9 mouse cellular contexts compared by ENCODE assay signal in the genomic region with DNA sequence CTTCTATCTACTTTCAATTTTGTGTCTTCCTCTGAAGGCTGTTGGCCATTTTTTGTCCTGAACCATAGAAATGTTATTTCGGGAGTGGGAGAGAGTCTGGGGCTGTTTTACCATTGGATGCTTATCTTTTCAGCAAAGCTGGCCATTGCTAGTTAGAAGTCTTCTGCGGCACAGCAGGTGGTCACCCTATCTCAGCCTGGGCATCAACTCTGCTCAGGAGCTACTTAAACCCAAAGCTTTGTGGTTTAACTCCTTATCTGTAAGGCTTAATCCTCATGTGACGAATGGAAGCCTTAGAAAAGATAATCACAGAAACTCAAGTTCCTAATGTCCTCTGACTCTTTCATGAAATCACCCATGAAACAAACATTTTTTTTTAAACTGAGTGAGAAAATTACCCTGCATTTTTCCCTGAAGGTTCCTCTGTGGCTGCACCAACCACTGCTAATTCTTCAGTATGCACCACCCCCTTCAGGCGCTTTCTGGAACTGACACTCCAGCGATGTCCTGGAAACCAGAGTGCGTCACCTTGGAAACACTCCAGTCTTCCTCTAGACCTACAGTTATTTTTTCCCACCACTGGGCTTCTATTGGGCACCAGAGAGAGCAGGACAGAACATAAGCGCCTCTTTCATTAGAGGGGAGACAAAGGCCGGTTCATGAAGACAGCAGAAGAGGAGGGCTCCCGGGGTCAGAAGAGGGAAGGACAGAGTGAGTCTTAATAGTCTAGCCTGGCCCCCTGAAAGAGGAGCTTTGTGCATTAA.
DNase-seq lines count a peak whose midpoint lies in the region; ATAC-seq lines count a peak whose summit lies in the region.
"Had no signal": no experiment of that assay in that cellular context is flagged by ENCODE, and none has a peak within 500 bp of the region (broad histone marks: within the 10 kb centered on the region; RNA-seq: fewer than 3 reads in every experiment).

No protein-coding gene starts in this region.

- no peak overlapping the region for H3K27ac ChIP-seq in embryonic facial prominence, embryonic 14.5 days (replicated peaks; ENCODE audit: low read depth, low read length)
- no peak overlapping the region for H3K27ac ChIP-seq in limb, embryonic 10.5 days
- H3K27ac ChIP-seq in midbrain, embryonic 16.5 days (ENCODE audit: low read length) = peak overlapping the region; percentile 63; the same call in 1 of the 2 replicates

- 0 out of 2 replicates have a peak overlapping the region, but pooled peaks have one; percentile 9 for H3K4me2 ChIP-seq in embryonic facial prominence, embryonic 14.5 days (ENCODE audit: low read depth, low read length)
- H3K4me2 ChIP-seq in midbrain, embryonic 16.5 days (ENCODE audit: low read length) = peak overlapping the region; percentile 26; the same call in 1 of the 2 replicates

- H3K9ac ChIP-seq in embryonic facial prominence, embryonic 14.5 days (ENCODE audit: low read depth, low read length) = no peak overlapping the region
- H3K9ac ChIP-seq in midbrain, embryonic 16.5 days (ENCODE audit: low read depth, low read length) = no peak overlapping the region

- H3K9me3 ChIP-seq in embryonic facial prominence, embryonic 14.5 days (ENCODE audit: control insufficient read depth, low read length) = no peaks in the 10 kb centered on the region
- no peaks in the 10 kb centered on the region for H3K9me3 ChIP-seq in limb, embryonic 10.5 days (replicated peaks)
- H3K9me3 ChIP-seq in midbrain, embryonic 16.5 days (replicated peaks; ENCODE audit: control insufficient read depth, low read length, poor library complexity, severe bottlenecking) = no peaks in the 10 kb centered on the region

- ATAC-seq in embryonic facial prominence, embryonic 14.5 days (ENCODE audit: low read depth) = peak; percentile 87
- peak; percentile 94 for ATAC-seq in midbrain, embryonic 16.5 days

- WGBS in embryonic facial prominence, embryonic 14.5 days = 15% methylated on average over 9 of the region's 9 CpGs
- 29% methylated on average over 9 of the region's 9 CpGs for WGBS in limb, embryonic 10.5 days
- 10% methylated on average over 9 of the region's 9 CpGs for WGBS in midbrain, embryonic 16.5 days

- peak; percentile 75 for DNase-seq in 3T3-L1 (ENCODE audit: low read depth, low spot score)
- peak; percentile 35 to 58 for DNase-seq in adrenal gland, postnatal 4 days (ENCODE audit: low spot score in 2 of 2)
- DNase-seq in embryonic facial prominence, embryonic 14.5 days (ENCODE audit: low spot score) = peak; percentile 90
- DNase-seq in heart, adult 9 months (ENCODE audit: low spot score in 2 of 2) = peak; percentile 21 to 49
- DNase-seq in kidney, adult 8-10 months = peak; percentile 31 to 62
- DNase-seq in limb, embryonic 10.5 days (ENCODE audit: low spot score) = peak; percentile 75
- DNase-seq in testis, postnatal 10 days (ENCODE audit: low spot score) = peak; percentile 87

- no peaks in the 10 kb centered on the region for H3K36me3 ChIP-seq in embryonic facial prominence, embryonic 14.5 days (ENCODE audit: control insufficient read depth, insufficient read depth, low read length)
- no peaks in the 10 kb centered on the region for H3K36me3 ChIP-seq in limb, embryonic 10.5 days
- no peaks in the 10 kb centered on the region for H3K36me3 ChIP-seq in midbrain, embryonic 16.5 days (ENCODE audit: control insufficient read depth, insufficient read depth, low read length)
- H3K36me3 ChIP-seq: G1E had no signal

- no peak overlapping the region for H3K4me3 ChIP-seq in embryonic facial prominence, embryonic 14.5 days (ENCODE audit: low read depth, low read length)
- H3K4me3 ChIP-seq in limb, embryonic 10.5 days = no peak overlapping the region
- no peak overlapping the region for H3K4me3 ChIP-seq in midbrain, embryonic 16.5 days (ENCODE audit: low read depth, low read length)

- H3K27me3 ChIP-seq in embryonic facial prominence, embryonic 14.5 days (replicated peaks; ENCODE audit: control insufficient read depth, insufficient read depth, low read length) = no peaks in the 10 kb centered on the region
- H3K27me3 ChIP-seq in limb, embryonic 10.5 days (ENCODE audit: low read depth, poor library complexity, severe bottlenecking) = no peaks in the 10 kb centered on the region
- H3K27me3 ChIP-seq in midbrain, embryonic 16.5 days (ENCODE audit: control insufficient read depth, insufficient read depth, low read depth, low read length) = no peaks in the 10 kb centered on the region

- H3K4me1 ChIP-seq in embryonic facial prominence, embryonic 14.5 days (ENCODE audit: control insufficient read depth, insufficient read depth, low read length) = 0 out of 2 replicates have a peak, but pooled peaks cover 4% of the 10 kb centered on the region
- H3K4me1 ChIP-seq in limb, embryonic 10.5 days = no peaks in the 10 kb centered on the region
- peaks cover 6% of the 10 kb centered on the region for H3K4me1 ChIP-seq in midbrain, embryonic 16.5 days (ENCODE audit: control insufficient read depth, insufficient read depth, low read length)

Comparison
In these comparisons a context has a peak if more than half of its experiments do, and no peak if none do; other contexts are left out.
1. DNase-seq: peak in every context shown above with its lines; median percentile 90 in embryonic facial prominence, embryonic 14.5 days; 87 in testis, postnatal 10 days; 75 in 3T3-L1; 75 in limb, embryonic 10.5 days; 46 in adrenal gland, postnatal 4 days; 46 in kidney, adult 8-10 months; 35 in heart, adult 9 months.